Mouse (Mus musculus): ENCODE measurements at regions not wholly inside any gene's neighbourhood (a gene's known extent, or its start where the extent isn't known, plus 50 kb on each side); places are given as distances from the start of the nearest gene placed in this dataset.
A peak's percentile ranks its signal among the peaks of the same experiment; 100 is the strongest.

GRCm38 (mm10) chr13:40480830-40481229, 119.6 kb upstream of the Ofcc1 start:
- DNase-seq (ENCODE audit: low spot score) = peak; percentile 10

- DNase-seq (ENCODE audit: low spot score) = no peak
Observed at GRCm38 (mm10) chr13:40472683-40473082, 111.4 kb upstream of the Ofcc1 start.

GRCm38 (mm10) chr13:40469162-40469561, 107.9 kb upstream of the Ofcc1 start:
- DNase-seq (ENCODE audit: low spot score) = no peak

- no peak for DNase-seq (ENCODE audit: low spot score)
Observed at GRCm38 (mm10) chr13:40453360-40453759, 92.1 kb upstream of the Ofcc1 start.

- no peak for DNase-seq (ENCODE audit: low spot score)
Observed at GRCm38 (mm10) chr13:40429831-40430230, 68.6 kb upstream of the Ofcc1 start.

GRCm38 (mm10) chr13:40423051-40423450, 61.8 kb upstream of the Ofcc1 start:
- DNase-seq (ENCODE audit: low spot score) = no peak

- DNase-seq (ENCODE audit: low spot score) = no peak
Observed at GRCm38 (mm10) chr13:40417856-40418255, 56.6 kb upstream of the Ofcc1 start.

GRCm38 (mm10) chr13:40413074-40413473, 51.8 kb upstream of the Ofcc1 start:
- no peak for DNase-seq (ENCODE audit: low spot score)

Measured in layer of hippocampus, adult 11-12 months (tissue).